Mouse (Mus musculus) midbrain, embryonic 11.5 days (tissue): ENCODE measurements around the gene Smad1. TPM values are rescaled to one million over a fixed set of nuclear protein-coding genes. Genes with fewer than 3 reads are reported as not detected.

Experiments
- ATAC-seq: fragments of 200-750 bp; cut with Nextera tagmentation; 2 replicates; pipeline ENCODE4 v1.8.0; 2017; ENCODE audit warnings: moderate TSS enrichment, moderate library complexity; ENCODE audit not compliant: low FRiP score
- DNase-seq: peaks from one replicate; pipeline ENCODE4 v3.0.0; 2015; ENCODE audit warnings: low spot score; ENCODE audit errors: missing footprints
- H3K27ac ChIP-seq: fragments of 300-500 bp; sonication (generic); 2 replicates; pipeline ENCODE4 v1.5.1; 2014; ENCODE audit warnings: low read depth, low read length
- H3K27me3 ChIP-seq: fragments of 300-500 bp; sonication (generic); 2 replicates; pipeline ENCODE4 v1.6.1; 2014; ENCODE audit warnings: mild to moderate bottlenecking, low read length, moderate library complexity, mixed read lengths; ENCODE audit not compliant: control insufficient read depth, insufficient read depth
- H3K36me3 ChIP-seq: fragments of 300-500 bp; sonication (generic); 2 replicates; pipeline ENCODE4 v1.6.1; 2014; ENCODE audit warnings: mild to moderate bottlenecking, low read length, moderate library complexity, mixed read lengths; ENCODE audit not compliant: control insufficient read depth, insufficient read depth
- H3K4me1 ChIP-seq: fragments of 300-500 bp; sonication (generic); 2 replicates; pipeline ENCODE4 v1.6.1; 2014; ENCODE audit warnings: low read length; ENCODE audit not compliant: control insufficient read depth, insufficient read depth
- H3K4me2 ChIP-seq: fragments of 300-500 bp; sonication (generic); 2 replicates; pipeline ENCODE4 v1.6.1; 2014; ENCODE audit warnings: mild to moderate bottlenecking, moderate library complexity
- H3K4me3 ChIP-seq: fragments of 300-500 bp; sonication (generic); 2 replicates; pipeline ENCODE4 v1.5.1; 2014; ENCODE audit warnings: low read depth, low read length
- H3K9ac ChIP-seq: fragments of 300-500 bp; sonication (generic); 2 replicates; pipeline ENCODE4 v1.6.1; 2014; ENCODE audit warnings: low read length
- H3K9me3 ChIP-seq: fragments of 300-500 bp; sonication (generic); 2 replicates; pipeline ENCODE4 v1.6.1; 2016; ENCODE audit warnings: low read length; ENCODE audit not compliant: control insufficient read depth
- WGBS: fragments of 180-500 bp; shearing (Covaris S2); extraction: QIAGEN DNeasy Blood & Tissue Kit; methylation state at CpG from one replicate; pipeline ENCODE4 v1.1.7; 2014; 5-methylcytosine and 5-hydroxymethylcytosine counted together
- polyA plus RNA-seq: library from polyadenylated mRNA; unstranded; fragments of >200 nt; fragmentation: Nextera tagmentation; extraction: Ambion mirVana; gene quantifications from 2 replicates; pipeline ENCODE4 v1.2.1, GENCODE M21; 2014

The Smad1 gene
- polyA plus RNA-seq, 1 experiment from 2014 or later: 55.5 TPM

GRCm38 (mm10) chr8:79386358-79386757 lies 13.0 kb downstream of the Smad1 start:
- no peak overlapping the region for H3K4me3 ChIP-seq
- H3K4me2 ChIP-seq: no peak overlapping the region
- ATAC-seq (no peak), DNase-seq (no peak)
- no peak overlapping the region for H3K9ac ChIP-seq
- 79% methylated on average over 6 of the region's 6 CpGs for WGBS
- H3K27me3 ChIP-seq: no peaks in the 10 kb centered on the region
- no peak overlapping the region for H3K27ac ChIP-seq
- peaks cover 22% of the 10 kb centered on the region for H3K4me1 ChIP-seq
- no peaks in the 10 kb centered on the region for H3K9me3 ChIP-seq
- peaks cover 6% of the 10 kb centered on the region; the same call in 1 of the 2 replicates for H3K36me3 ChIP-seq

GRCm38 (mm10) chr8:79384276-79385271 lies 14.7 kb downstream of the Smad1 start:
- no peak overlapping the region for H3K4me3 ChIP-seq
- peaks cover 22% of the 10 kb centered on the region for H3K4me1 ChIP-seq
- WGBS: 9% methylated on average over 25 of the region's 25 CpGs
- ATAC-seq (peak; percentile 20; the same call in 1 of the 2 replicates), DNase-seq (peak; percentile 90)
- peak overlapping the region; percentile 45 for H3K9ac ChIP-seq
- H3K36me3 ChIP-seq: peaks cover 6% of the 10 kb centered on the region; the same call in 1 of the 2 replicates
- H3K27ac ChIP-seq: no peak overlapping the region
- peak overlapping the region; percentile 29 for H3K4me2 ChIP-seq
- no peaks in the 10 kb centered on the region for H3K27me3 ChIP-seq
- no peaks in the 10 kb centered on the region for H3K9me3 ChIP-seq

GRCm38 (mm10) chr8:79382857-79383262 lies 16.5 kb downstream of the Smad1 start:
- DNase-seq: peak; percentile 89
- 5% methylated on average over 8 of the region's 8 CpGs for WGBS
- H3K27me3 ChIP-seq: no peaks in the 10 kb centered on the region
- H3K27ac ChIP-seq: no peak overlapping the region
- no peak overlapping the region for H3K9ac ChIP-seq
- no peaks in the 10 kb centered on the region for H3K36me3 ChIP-seq
- H3K4me1 ChIP-seq: peaks cover 22% of the 10 kb centered on the region
- H3K9me3 ChIP-seq: no peaks in the 10 kb centered on the region
- peak; percentile 46 for ATAC-seq
- peak overlapping the region; percentile 0; the same call in 1 of the 2 replicates for H3K4me2 ChIP-seq
- no peak overlapping the region for H3K4me3 ChIP-seq

GRCm38 (mm10) chr8:79381771-79382170 lies 17.5 kb downstream of the Smad1 start:
- no peak overlapping the region for H3K4me3 ChIP-seq
- no peaks in the 10 kb centered on the region for H3K9me3 ChIP-seq
- H3K4me1 ChIP-seq: peaks cover 22% of the 10 kb centered on the region
- H3K27ac ChIP-seq: no peak overlapping the region
- DNase-seq (no peak), ATAC-seq (no peak)
- no peak overlapping the region for H3K4me2 ChIP-seq
- H3K27me3 ChIP-seq: no peaks in the 10 kb centered on the region
- WGBS: 71% methylated on average over 6 of the region's 6 CpGs
- no peaks in the 10 kb centered on the region for H3K36me3 ChIP-seq
- no peak overlapping the region for H3K9ac ChIP-seq

- WGBS: 86% methylated on average over 1 of the region's 1 CpGs
- H3K27me3 ChIP-seq: no peaks in the 10 kb centered on the region
- H3K4me1 ChIP-seq: peaks cover 22% of the 10 kb centered on the region
- no peak for ATAC-seq
- H3K27ac ChIP-seq: no peak overlapping the region
- H3K36me3 ChIP-seq: no peaks in the 10 kb centered on the region
- H3K9me3 ChIP-seq: no peaks in the 10 kb centered on the region
- no peak for DNase-seq
- H3K9ac ChIP-seq: no peak overlapping the region
- no peak overlapping the region for H3K4me3 ChIP-seq
- H3K4me2 ChIP-seq: no peak overlapping the region
These were observed 18.9 kb downstream of the Smad1 start for GRCm38 (mm10) chr8:79380386-79380785.

- ATAC-seq: no peak
- H3K27me3 ChIP-seq: no peaks in the 10 kb centered on the region
- no peaks in the 10 kb centered on the region for H3K36me3 ChIP-seq
- H3K27ac ChIP-seq: no peak overlapping the region
- 72% methylated on average over 14 of the region's 14 CpGs for WGBS
- H3K4me3 ChIP-seq: no peak overlapping the region
- no peak overlapping the region for H3K4me2 ChIP-seq
- no peak overlapping the region for H3K9ac ChIP-seq
- H3K9me3 ChIP-seq: no peaks in the 10 kb centered on the region
- peaks cover 21% of the 10 kb centered on the region for H3K4me1 ChIP-seq
- no peak for DNase-seq
These were observed 19.3 kb downstream of the Smad1 start for GRCm38 (mm10) chr8:79379971-79380370.

- no peak overlapping the region for H3K9ac ChIP-seq
- H3K4me3 ChIP-seq: no peak overlapping the region
- H3K4me2 ChIP-seq: no peak overlapping the region
- no peaks in the 10 kb centered on the region for H3K4me1 ChIP-seq
- H3K27ac ChIP-seq: no peak overlapping the region
- H3K9me3 ChIP-seq: no peaks in the 10 kb centered on the region
- peaks cover 2% of the 10 kb centered on the region; the same call in 1 of the 2 replicates for H3K36me3 ChIP-seq
- no peak for DNase-seq
- H3K27me3 ChIP-seq: no peaks in the 10 kb centered on the region
- ATAC-seq: no peak
- WGBS: 91% methylated on average over 9 of the region's 9 CpGs
These were observed 22.7 kb downstream of the Smad1 start for GRCm38 (mm10) chr8:79376648-79377047.

GRCm38 (mm10) chr8:79375775-79376123 lies 23.6 kb downstream of the Smad1 start:
- Histone ChIP-seq H3K4me1 (no peaks in the 10 kb centered on the region), H3K9ac (no peak overlapping the region), H3K27me3 (no peaks in the 10 kb centered on the region), H3K36me3 (peaks cover 7% of the 10 kb centered on the region; the same call in 1 of the 2 replicates), H3K27ac (no peak overlapping the region), H3K4me2 (no peak overlapping the region), H3K9me3 (no peaks in the 10 kb centered on the region), H3K4me3 (no peak overlapping the region)
- ATAC-seq: no peak
- DNase-seq: no peak
- WGBS: 81% methylated on average over 5 of the region's 5 CpGs

- 81% methylated on average over 13 of the region's 13 CpGs for WGBS
- no peaks in the 10 kb centered on the region for H3K27me3 ChIP-seq
- no peak overlapping the region for H3K4me2 ChIP-seq
- ATAC-seq (no peak), DNase-seq (no peak)
- no peak overlapping the region for H3K27ac ChIP-seq
- H3K36me3 ChIP-seq: peaks cover 9% of the 10 kb centered on the region; the same call in 1 of the 2 replicates
- no peak overlapping the region for H3K9ac ChIP-seq
- H3K4me1 ChIP-seq: no peaks in the 10 kb centered on the region
- no peak overlapping the region for H3K4me3 ChIP-seq
- H3K9me3 ChIP-seq: no peaks in the 10 kb centered on the region
These were observed 24.1 kb downstream of the Smad1 start for GRCm38 (mm10) chr8:79375074-79375774.
